Mouse (Mus musculus) intestine, postnatal 0 days (tissue): ENCODE data around the gene Rcn3. TPM values are rescaled to one million over a fixed set of nuclear protein-coding genes. Genes with fewer than 3 reads are reported as not detected.

Source experiments
- ATAC-seq: fragments of 200-750 bp; cut with Nextera tagmentation; 2 replicates; pipeline ENCODE4 v1.8.0; 2017; ENCODE audit warnings: mild to moderate bottlenecking, moderate TSS enrichment, moderate library complexity
- H3K27ac ChIP-seq: fragments of 300-500 bp; sonication (generic); 2 replicates; pipeline ENCODE4 v1.5.1; 2014; ENCODE audit warnings: mild to moderate bottlenecking, low read depth, low read length, moderate library complexity
- H3K27me3 ChIP-seq: fragments of 300-500 bp; sonication (generic); replicated peaks from 2 replicates; pipeline ENCODE4 v1.6.1; 2014; ENCODE audit warnings: low read length, mixed read lengths; ENCODE audit not compliant: control insufficient read depth, insufficient read depth
- H3K36me3 ChIP-seq: fragments of 300-500 bp; sonication (generic); 2 replicates; pipeline ENCODE4 v1.6.1; 2014; ENCODE audit warnings: mild to moderate bottlenecking, moderate library complexity; ENCODE audit not compliant: control insufficient read depth, insufficient read depth
- H3K4me1 ChIP-seq: fragments of 300-500 bp; sonication (generic); replicated peaks from 2 replicates; pipeline ENCODE4 v1.6.1; 2014; ENCODE audit warnings: antibody characterized with exemption, low read length, mixed read lengths; ENCODE audit not compliant: control insufficient read depth, insufficient read depth
- H3K4me2 ChIP-seq: fragments of 300-500 bp; sonication (generic); replicated peaks from 2 replicates; pipeline ENCODE4 v1.6.1; 2014; ENCODE audit warnings: low read depth, mild to moderate bottlenecking, moderate library complexity
- H3K4me3 ChIP-seq: fragments of 300-500 bp; sonication (generic); 2 replicates; pipeline ENCODE4 v1.5.1; 2014; ENCODE audit warnings: low read depth, low read length
- H3K9ac ChIP-seq: fragments of 300-500 bp; sonication (generic); 2 replicates; pipeline ENCODE4 v1.6.1; 2014; ENCODE audit warnings: mild to moderate bottlenecking, low read depth, low read length
- H3K9me3 ChIP-seq: fragments of 300-500 bp; sonication (generic); 2 replicates; pipeline ENCODE4 v1.6.1; 2016; ENCODE audit warnings: mixed run types; ENCODE audit not compliant: control insufficient read depth
- CTCF ChIP-seq: sonication (generic); IDR thresholded peaks from 2 replicates; pipeline ENCODE4 v1.5.1; 2016; ENCODE audit warnings: low read depth, mild to moderate bottlenecking, control low read depth, antibody characterized with exemption, moderate library complexity
- WGBS: fragments of 180-500 bp; shearing (Covaris S2); extraction: QIAGEN DNeasy Blood & Tissue Kit; methylation state at CpG from one replicate; pipeline ENCODE4 v1.1.7; 2014; 5-methylcytosine and 5-hydroxymethylcytosine counted together
- polyA plus RNA-seq: library from polyadenylated mRNA; unstranded; fragments of >200 nt; fragmentation: Nextera tagmentation; extraction: Ambion mirVana; gene quantifications from 2 replicates; pipeline ENCODE4 v1.2.1, GENCODE M21; 2015

Gene Rcn3
- polyA plus RNA-seq, 1 experiment from 2014 or later: 85.6 TPM

DNA sequence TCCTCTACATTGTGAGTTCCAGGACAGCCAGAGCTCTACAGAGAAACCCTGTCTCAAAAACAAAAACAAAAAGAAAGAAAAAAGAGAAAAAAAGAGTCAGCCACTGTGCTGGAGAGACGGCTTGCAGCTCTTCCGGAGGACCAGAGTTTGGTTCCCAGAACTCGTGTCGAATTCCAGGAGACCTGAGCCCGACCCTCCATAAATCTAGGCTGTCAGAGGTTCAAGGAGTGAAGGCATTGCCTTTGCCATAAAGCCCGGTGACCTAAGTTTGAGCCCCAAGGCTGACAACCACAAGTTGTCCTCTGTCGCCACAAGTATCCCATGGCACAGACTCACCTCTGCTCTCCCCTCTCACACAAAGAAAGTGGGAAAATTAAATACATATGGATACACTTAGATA is 2.1 kb upstream of the Rcn3 start:
- Histone ChIP-seq H3K9ac (no peak overlapping the region), H3K27me3 (no peaks in the 10 kb centered on the region), H3K27ac (no peak overlapping the region), H3K4me3 (no peak overlapping the region), H3K4me1 (no peaks in the 10 kb centered on the region), H3K9me3 (no peaks in the 10 kb centered on the region), H3K36me3 (peaks cover 29% of the 10 kb centered on the region), H3K4me2 (no peak overlapping the region)
- 45% methylated on average over 7 of the region's 7 CpGs for WGBS
- ATAC-seq: no peak
- TF ChIP-seq CTCF: no peak

DNA sequence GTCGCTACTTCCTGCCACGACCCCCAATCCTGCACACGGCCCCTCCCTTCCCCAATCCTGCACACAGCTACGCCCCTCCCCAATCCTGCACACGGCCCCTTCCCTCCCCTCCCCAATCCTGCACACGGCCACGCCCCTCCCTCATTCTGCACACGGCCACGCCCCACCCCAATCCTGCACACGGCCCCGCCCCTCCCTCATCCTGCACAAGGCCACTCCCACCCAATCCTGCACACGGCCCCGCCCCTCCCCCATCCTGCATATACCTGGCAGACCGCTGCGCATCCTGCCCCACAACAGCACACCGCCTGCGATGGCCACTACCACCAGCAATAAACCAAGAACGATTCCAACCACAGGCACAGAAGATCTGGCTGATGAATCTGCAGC is 1.5 kb upstream of the Rcn3 start:
- TF ChIP-seq CTCF: no peak
- no peak overlapping the region for H3K4me2 ChIP-seq
- H3K27me3 ChIP-seq: no peaks in the 10 kb centered on the region
- no peaks in the 10 kb centered on the region for H3K9me3 ChIP-seq
- 40% methylated on average over 17 of the region's 18 CpGs for WGBS
- no peak for ATAC-seq
- H3K36me3 ChIP-seq: peaks cover 32% of the 10 kb centered on the region
- H3K27ac ChIP-seq: 0 out of 2 replicates have a peak overlapping the region, but pooled peaks have one; percentile 50
- no peaks in the 10 kb centered on the region for H3K4me1 ChIP-seq
- no peak overlapping the region for H3K9ac ChIP-seq
- no peak overlapping the region for H3K4me3 ChIP-seq

DNA sequence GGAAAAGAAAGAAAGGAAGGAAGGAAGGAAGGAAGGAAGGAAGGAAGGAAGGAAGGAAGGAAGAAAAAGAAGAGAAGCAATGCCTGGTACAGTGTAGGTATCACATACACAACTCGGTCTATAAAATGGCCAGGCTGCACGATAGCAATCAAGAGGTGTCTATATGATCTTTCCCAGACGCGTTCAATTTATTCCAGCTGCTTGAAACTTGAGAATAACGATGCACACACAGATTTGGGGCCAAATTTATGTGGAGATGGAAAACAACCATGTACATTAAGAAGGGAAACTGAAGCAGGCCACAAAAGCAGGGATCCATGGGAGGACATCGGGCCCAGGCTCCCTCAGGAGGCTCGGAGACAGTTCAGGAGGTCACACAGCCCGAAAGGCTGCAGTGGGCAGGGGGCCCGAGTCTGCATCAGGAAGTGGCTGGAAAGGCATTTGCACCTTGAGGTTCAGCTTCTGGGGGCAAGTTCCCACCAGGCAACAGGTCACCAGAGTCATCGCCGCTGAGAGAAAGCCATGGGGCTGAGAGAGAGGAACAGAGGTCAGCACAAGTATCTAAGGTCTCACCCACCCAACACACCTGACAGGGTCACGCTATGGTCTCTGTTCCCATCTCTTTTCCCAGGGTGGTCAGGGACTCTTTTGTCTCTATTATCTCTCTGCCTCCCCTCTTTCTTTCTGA is 951 bp upstream of the Rcn3 start:
- H3K9ac ChIP-seq: no peak overlapping the region
- H3K4me2 ChIP-seq: no peak overlapping the region
- TF ChIP-seq CTCF: no peak
- peaks cover 37% of the 10 kb centered on the region for H3K36me3 ChIP-seq
- no peak for ATAC-seq
- no peaks in the 10 kb centered on the region for H3K27me3 ChIP-seq
- H3K9me3 ChIP-seq: no peaks in the 10 kb centered on the region
- WGBS: 54% methylated on average over 12 of the region's 12 CpGs
- H3K4me3 ChIP-seq: no peak overlapping the region
- no peaks in the 10 kb centered on the region for H3K4me1 ChIP-seq
- peak overlapping the region; percentile 50; the same call in 1 of the 2 replicates for H3K27ac ChIP-seq

DNA sequence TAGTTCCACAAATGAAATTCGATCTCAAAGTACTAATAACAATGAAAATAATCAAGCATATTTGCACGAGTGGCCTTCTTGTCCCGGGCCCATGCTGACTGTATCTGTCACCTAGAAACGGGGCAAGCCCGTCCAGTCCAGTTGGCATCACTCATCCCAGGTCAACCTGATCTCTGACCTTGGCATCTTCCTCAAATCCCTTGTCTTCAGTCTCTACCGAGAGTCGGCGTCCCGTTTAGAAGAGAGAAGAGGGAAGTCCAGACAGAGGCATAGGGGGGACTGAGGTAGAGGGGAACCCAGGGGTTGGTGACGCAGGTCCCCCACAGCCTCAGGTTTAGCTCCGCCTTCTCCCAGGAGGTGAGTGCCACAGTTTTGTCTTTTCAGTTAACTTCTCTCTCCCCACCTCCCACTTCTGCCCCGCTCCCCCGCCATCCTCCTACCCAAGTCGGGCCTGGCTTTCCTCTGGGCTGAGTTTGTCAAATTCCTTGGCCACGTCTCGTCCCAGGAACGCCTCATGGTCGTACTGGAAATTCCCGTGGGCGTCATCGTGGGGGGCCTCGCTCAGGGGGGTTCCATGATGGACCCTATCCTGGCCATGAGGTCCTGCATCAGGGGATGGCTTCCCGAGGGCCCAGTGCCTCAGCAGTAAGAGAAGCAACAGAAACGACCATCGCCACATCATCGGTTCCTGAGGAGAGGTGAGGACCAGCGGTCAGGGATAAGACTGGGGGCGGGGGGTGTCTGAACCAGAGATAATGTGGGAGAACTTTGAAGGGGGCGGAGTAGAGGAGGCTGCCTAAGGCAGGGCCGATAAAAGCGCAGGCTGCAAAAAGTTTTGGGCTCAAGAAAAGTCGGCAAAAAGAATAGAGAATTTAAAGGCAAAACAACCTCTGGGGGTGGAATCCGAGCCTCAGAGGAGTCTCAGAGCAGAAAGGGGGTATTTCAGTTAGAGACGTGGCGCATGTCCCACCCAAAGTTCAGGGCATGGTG is 725 bp downstream of the Rcn3 start:
- no peak for ATAC-seq

DNA sequence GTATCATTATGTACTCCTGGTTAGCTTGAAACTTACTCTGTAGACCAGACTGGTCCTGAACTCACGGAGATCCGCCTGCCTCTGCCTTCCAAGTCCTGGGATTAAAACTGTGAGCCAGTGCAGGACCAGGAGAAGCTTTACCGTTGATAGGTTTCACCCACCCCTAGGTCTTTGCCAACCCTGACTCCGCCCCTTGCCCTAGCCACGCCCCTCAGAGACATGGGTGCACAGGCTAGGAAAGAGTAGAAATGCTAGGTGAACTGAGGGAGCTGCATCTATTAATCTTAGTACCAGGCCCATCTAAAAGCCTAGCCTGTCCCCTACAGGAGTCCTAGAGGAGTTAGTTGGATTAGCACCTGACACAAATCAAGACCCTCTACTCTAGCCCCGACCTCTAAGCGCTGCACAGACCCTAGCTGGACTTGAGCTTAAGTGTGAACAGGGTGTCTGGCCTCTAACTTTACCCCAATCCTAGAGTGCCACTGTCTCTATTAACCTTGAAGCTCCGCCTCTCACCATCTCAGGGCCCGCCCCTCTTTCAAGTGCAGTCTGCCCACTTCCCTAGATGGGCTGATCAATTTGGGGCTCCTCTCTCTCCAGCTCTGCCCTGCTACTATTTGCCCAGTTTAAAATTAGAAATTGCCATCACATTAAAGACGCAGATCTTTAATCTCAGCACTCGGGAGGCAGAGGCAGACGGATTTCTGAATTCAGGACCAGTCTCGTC is 1.6 kb downstream of the Rcn3 start:
- no peak for ATAC-seq
- Histone ChIP-seq H3K4me1 (no peaks in the 10 kb centered on the region), H3K27ac (no peak overlapping the region), H3K4me2 (peak overlapping the region; percentile 56; the same call in 1 of the 2 replicates), H3K36me3 (peaks cover 40% of the 10 kb centered on the region), H3K27me3 (no peaks in the 10 kb centered on the region), H3K9me3 (no peaks in the 10 kb centered on the region), H3K4me3 (peak overlapping the region; percentile 40), H3K9ac (no peak overlapping the region)
- 81% methylated on average over 13 of the region's 13 CpGs for WGBS
- no peak for TF ChIP-seq CTCF

More for the DNA sequence above, 725 bp downstream of the Rcn3 start:
- WGBS: 21% methylated on average over 35 of the region's 35 CpGs
- H3K9me3 ChIP-seq: no peaks in the 10 kb centered on the region
- no peaks in the 10 kb centered on the region for H3K27me3 ChIP-seq
- peak overlapping the region; percentile 56 for H3K4me2 ChIP-seq
- H3K4me3 ChIP-seq: peak overlapping the region; percentile 40
- H3K27ac ChIP-seq: peak overlapping the region; percentile 60; the same call in 1 of the 2 replicates
- H3K9ac ChIP-seq: peak overlapping the region; percentile 53
- peaks cover 41% of the 10 kb centered on the region for H3K36me3 ChIP-seq
- no peak for TF ChIP-seq CTCF
- H3K4me1 ChIP-seq: no peaks in the 10 kb centered on the region
